Comparison of ENCODE assay signal across 8 mouse cellular contexts in genomic region chr2:66784765-66785164, GRCm38 (mm10). TPM values are rescaled to one million over a fixed set of nuclear protein-coding genes. Genes with fewer than 3 reads are reported as not detected.
DNase-seq lines count a peak whose midpoint lies in the region; ATAC-seq lines count a peak whose summit lies in the region.

Scn7a (minus strand) TSS chr2:66784914.

- H3K27ac ChIP-seq in kidney, embryonic 15.5 days = no peak within 1 kb of the TSS
- H3K27ac ChIP-seq in heart, embryonic 14.5 days (replicated peaks in 1 of 2; ENCODE audit: control insufficient read depth in 1 of 2, insufficient read depth in 1 of 2, low read depth in 2 of 2, low read length in 2 of 2) = no peak within 1 kb of the TSS

- no peaks in the 10 kb centered on the region for H3K9me3 ChIP-seq in kidney, embryonic 15.5 days (replicated peaks)
- no peaks in the 10 kb centered on the region for H3K9me3 ChIP-seq in heart, embryonic 14.5 days (ENCODE audit: control insufficient read depth, low read length)

- peak within 1 kb of the TSS; percentile 42 for H3K4me2 ChIP-seq in kidney, embryonic 15.5 days
- peak within 1 kb of the TSS; percentile 64 for H3K4me2 ChIP-seq in heart, embryonic 14.5 days (ENCODE audit: low read length)

- no peaks in the 10 kb centered on the region for H3K36me3 ChIP-seq in kidney, embryonic 15.5 days
- no peaks in the 10 kb centered on the region for H3K36me3 ChIP-seq in heart, embryonic 14.5 days (ENCODE audit: control insufficient read depth, insufficient read depth, low read length)

- peak; percentile 86 for ATAC-seq in kidney, embryonic 15.5 days (replicated peaks; ENCODE audit: low FRiP score)
- ATAC-seq in heart, embryonic 14.5 days (ENCODE audit: insufficient number of reproducible peaks, insufficient read depth, low FRiP score, low read depth) = no peak

- peaks cover 3% of the 10 kb centered on the region; the same call in 1 of the 2 replicates for H3K4me1 ChIP-seq in kidney, embryonic 15.5 days
- H3K4me1 ChIP-seq in heart, embryonic 14.5 days (ENCODE audit: control insufficient read depth in 2 of 2, insufficient read depth in 2 of 2, low read length in 2 of 2) = peaks cover 2 to 9% of the 10 kb centered on the region in 2 experiments; a peak in 1 of 4 replicates

- H3K27me3 ChIP-seq in kidney, embryonic 15.5 days = no peaks in the 10 kb centered on the region
- H3K27me3 ChIP-seq in heart, embryonic 14.5 days (ENCODE audit: control insufficient read depth, insufficient read depth, low read length) = no peaks in the 10 kb centered on the region

- DNase-seq in kidney, adult 18-20 months = no peak
- DNase-seq in embryo, embryonic 10.5 days (ENCODE audit: low spot score) = peak; percentile 40
- peak; percentile 48 for DNase-seq in lung, postnatal 14 days
- DNase-seq in cerebellum, adult 11-12 months = no peak
- no peak for DNase-seq in layer of hippocampus, postnatal 25 days (ENCODE audit: extremely low spot score in 1 of 2, low spot score in 1 of 2)
- DNase-seq in adrenal gland, adult 18-20 months (ENCODE audit: low spot score in 2 of 2) = no peak

- 14% methylated on average over 6 of the region's 6 CpGs for WGBS in kidney, embryonic 15.5 days
- WGBS in heart, embryonic 14.5 days = 5% methylated on average over 6 of the region's 6 CpGs

- peak within 1 kb of the TSS; percentile 15; the same call in 1 of the 2 replicates for H3K4me3 ChIP-seq in kidney, embryonic 15.5 days (replicated peaks)
- peak within 1 kb of the TSS; percentile 28; a peak in 3 of 4 replicates for H3K4me3 ChIP-seq in heart, embryonic 14.5 days (ENCODE audit: control insufficient read depth in 1 of 2, insufficient read depth in 1 of 2, low read depth in 1 of 2, low read length in 2 of 2)

- H3K9ac ChIP-seq in kidney, embryonic 15.5 days = no peak within 1 kb of the TSS
- peak within 1 kb of the TSS; percentile 32; the same call in 1 of the 2 replicates for H3K9ac ChIP-seq in heart, embryonic 14.5 days (ENCODE audit: low read length)

RNA-seq across cellular contexts. Expression of gene Scn7a, which starts in this region (rescaled TPM):
- polyA plus RNA-seq in kidney, embryonic 15.5 days (2015; fragmentation: Nextera tagmentation; extraction: Ambion mirVana) = 1.4 and 1.6 TPM in 2 replicates
- polyA plus RNA-seq in heart, embryonic 14.5 days (2014; fragmentation: Nextera tagmentation; extraction: Ambion mirVana) = 1.7 and 2.0 TPM in 2 replicates
- total RNA-seq in layer of hippocampus, postnatal 25 days (2021) = under 1 TPM; 0.63 to 0.74 TPM
- total RNA-seq in adrenal gland, adult 18-20 months (2021) = 10 to 100 TPM in 1 of 2 experiments, 1 to 10 TPM in 1; 6.0 to 13.5 TPM

Comparison
In these comparisons a context has a peak if more than half of its experiments do, and no peak if none do; other contexts are left out.
1. RNA of gene Scn7a (total RNA-seq): 6.0 to 13.5 TPM in adrenal gland, adult 18-20 months; 0.63 to 0.74 TPM in layer of hippocampus, postnatal 25 days; every median in the first group is over 4 times any median in the second.
2. DNase-seq: peak in embryo, embryonic 10.5 days (single experiment) and lung, postnatal 14 days (single experiment); none in kidney, adult 18-20 months (single experiment), cerebellum, adult 11-12 months (single experiment), layer of hippocampus, postnatal 25 days (0 of 2) and adrenal gland, adult 18-20 months (0 of 2).